Mouse (Mus musculus) ES-Bruce4 (cell line): ENCODE measurements at regions not wholly inside any gene's neighbourhood (a gene's known extent, or its start where the extent isn't known, plus 50 kb on each side); places are given as distances from the start of the nearest gene placed in this dataset.

Source experiments
- H3K27ac ChIP-seq: 2 replicates; pipeline ENCODE4 v1.5.1; 2012; ENCODE audit warnings: low read length, inconsistent platforms; ENCODE audit not compliant: insufficient read depth
- H3K27me3 ChIP-seq: 2 replicates; pipeline ENCODE4 v1.6.1; 2012; ENCODE audit warnings: mild to moderate bottlenecking, low read length, inconsistent platforms; ENCODE audit not compliant: control insufficient read depth, poor library complexity, insufficient read depth, severe bottlenecking
- H3K36me3 ChIP-seq: 2 replicates; pipeline ENCODE4 v1.6.1; 2012; ENCODE audit warnings: inconsistent platforms, mild to moderate bottlenecking, low read length, moderate library complexity; ENCODE audit not compliant: control insufficient read depth, poor library complexity, insufficient read depth, severe bottlenecking
- H3K4me1 ChIP-seq: one replicate; pipeline ENCODE4 v1.8.1; 2011; ENCODE audit warnings: low read length; ENCODE audit not compliant: control insufficient read depth, insufficient read depth
- H3K4me3 ChIP-seq: 2 replicates; pipeline ENCODE4 v1.5.1; 2011; ENCODE audit warnings: low read depth, mild to moderate bottlenecking, low read length
- H3K9ac ChIP-seq: 2 replicates; pipeline ENCODE4 v1.6.1; 2012; ENCODE audit warnings: low read depth, mild to moderate bottlenecking, inconsistent platforms; ENCODE audit not compliant: poor library complexity, severe bottlenecking
- H3K9me3 ChIP-seq: replicated peaks from 2 replicates; pipeline ENCODE4 v1.6.1; 2012; ENCODE audit warnings: mild to moderate bottlenecking, low read length, inconsistent platforms; ENCODE audit not compliant: control insufficient read depth, poor library complexity, insufficient read depth, severe bottlenecking
- CTCF ChIP-seq: IDR thresholded peaks from one replicate; pipeline ENCODE4 v1.8.1; 2011; ENCODE audit warnings: low read depth, low read length
- EP300 ChIP-seq: IDR thresholded peaks from 2 replicates; pipeline ENCODE4 v1.6.1; 2011; ENCODE audit warnings: low read depth, low read length; ENCODE audit not compliant: insufficient read depth
- POLR2A ChIP-seq: IDR thresholded peaks from one replicate; pipeline ENCODE4 v1.8.1; 2011; ENCODE audit warnings: low read length; ENCODE audit not compliant: insufficient read depth

GRCm38 (mm10) chr7:145107575-145108170 lies 100.2 kb downstream of the 1810010D01Rik start:
- TF ChIP-seq POLR2A (no peak), CTCF (no peak), EP300 (no peak)
- no peak overlapping the region for H3K4me3 ChIP-seq
- no peak overlapping the region for H3K27ac ChIP-seq
- H3K9me3 ChIP-seq = no peaks in the 10 kb centered on the region
- no peak overlapping the region for H3K9ac ChIP-seq
- peaks cover 2% of the 10 kb centered on the region for H3K4me1 ChIP-seq
- no peaks in the 10 kb centered on the region for H3K27me3 ChIP-seq
- no peaks in the 10 kb centered on the region for H3K36me3 ChIP-seq

GRCm38 (mm10) chr7:145106494-145106849 lies 101.4 kb downstream of the 1810010D01Rik start:
- TF ChIP-seq EP300 (no peak), POLR2A (no peak), CTCF (no peak)
- Histone ChIP-seq H3K27ac (no peak overlapping the region), H3K4me3 (no peak overlapping the region), H3K9ac (no peak overlapping the region), H3K36me3 (no peaks in the 10 kb centered on the region), H3K27me3 (no peaks in the 10 kb centered on the region), H3K9me3 (no peaks in the 10 kb centered on the region), H3K4me1 (peaks cover 2% of the 10 kb centered on the region)

DNA sequence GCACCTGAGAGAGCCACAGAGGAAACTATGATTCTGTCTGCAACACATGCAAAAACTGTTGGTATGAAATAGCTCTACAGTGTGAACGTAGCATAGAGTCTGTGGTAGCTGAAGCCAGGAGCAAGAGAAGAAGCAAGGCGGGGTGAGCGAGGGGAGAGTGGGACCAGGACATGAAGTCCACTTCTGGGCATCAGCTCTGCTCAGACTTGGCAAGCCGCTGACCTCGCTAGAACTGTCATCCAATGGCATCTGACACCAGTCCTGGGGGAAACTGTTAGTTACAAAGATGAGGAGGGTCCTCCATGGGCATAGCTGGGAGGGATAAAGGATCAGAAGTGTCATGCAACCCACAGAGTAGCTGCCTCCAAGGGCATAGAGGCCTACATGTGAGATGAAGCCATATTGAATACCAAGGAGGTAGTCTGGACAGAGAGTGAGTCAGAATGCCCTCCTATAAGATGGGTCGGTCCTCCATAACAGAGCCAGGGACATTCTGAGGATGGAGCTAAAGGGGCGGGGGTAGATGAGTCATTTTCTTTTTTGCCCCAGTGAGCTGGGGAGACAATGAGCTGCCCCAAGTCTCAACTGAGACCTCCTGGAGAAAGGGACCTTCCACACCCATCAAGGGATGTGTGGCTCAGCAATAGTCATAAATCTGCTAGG lies 102.0 kb downstream of the 1810010D01Rik start:
- Histone ChIP-seq H3K27ac (no peak overlapping the region), H3K27me3 (no peaks in the 10 kb centered on the region), H3K9me3 (no peaks in the 10 kb centered on the region), H3K36me3 (no peaks in the 10 kb centered on the region), H3K4me1 (peaks cover 2% of the 10 kb centered on the region), H3K9ac (no peak overlapping the region), H3K4me3 (no peak overlapping the region)
- TF ChIP-seq CTCF = no peak
- no peak for TF ChIP-seq EP300
- TF ChIP-seq POLR2A = no peak

- H3K9ac ChIP-seq = no peak overlapping the region
- H3K27ac ChIP-seq = no peak overlapping the region
- TF ChIP-seq EP300 = no peak
- TF ChIP-seq CTCF = no peak
- TF ChIP-seq POLR2A = no peak
- H3K27me3 ChIP-seq = no peaks in the 10 kb centered on the region
- no peaks in the 10 kb centered on the region for H3K9me3 ChIP-seq
- no peak overlapping the region for H3K4me3 ChIP-seq
- H3K4me1 ChIP-seq = no peaks in the 10 kb centered on the region
- no peaks in the 10 kb centered on the region for H3K36me3 ChIP-seq
Measured at GRCm38 (mm10) chr7:145102692-145103091, 105.2 kb downstream of the 1810010D01Rik start.

GRCm38 (mm10) chr7:145102216-145102615 lies 105.7 kb downstream of the 1810010D01Rik start:
- no peak overlapping the region for H3K27ac ChIP-seq
- H3K4me1 ChIP-seq = no peaks in the 10 kb centered on the region
- H3K9ac ChIP-seq = no peak overlapping the region
- no peaks in the 10 kb centered on the region for H3K9me3 ChIP-seq
- H3K36me3 ChIP-seq = no peaks in the 10 kb centered on the region
- H3K27me3 ChIP-seq = no peaks in the 10 kb centered on the region
- no peak overlapping the region for H3K4me3 ChIP-seq
- TF ChIP-seq EP300 (no peak), POLR2A (no peak), CTCF (no peak)

- TF ChIP-seq POLR2A (no peak), EP300 (no peak), CTCF (peak; percentile 27)
- no peak overlapping the region for H3K4me3 ChIP-seq
- no peak overlapping the region for H3K9ac ChIP-seq
- no peaks in the 10 kb centered on the region for H3K27me3 ChIP-seq
- H3K27ac ChIP-seq = no peak overlapping the region
- H3K4me1 ChIP-seq = no peaks in the 10 kb centered on the region
- no peaks in the 10 kb centered on the region for H3K9me3 ChIP-seq
- no peaks in the 10 kb centered on the region for H3K36me3 ChIP-seq
Measured at GRCm38 (mm10) chr7:145098335-145098734, 109.6 kb downstream of the 1810010D01Rik start.
